Mouse (Mus musculus): ENCODE measurements around the gene Phlda3. TPM values are rescaled to one million over a fixed set of nuclear protein-coding genes. Genes with fewer than 3 reads are reported as not detected.

Gene Phlda3
- polyA plus RNA-seq, 1 experiment, result 11.2 TPM

DNA sequence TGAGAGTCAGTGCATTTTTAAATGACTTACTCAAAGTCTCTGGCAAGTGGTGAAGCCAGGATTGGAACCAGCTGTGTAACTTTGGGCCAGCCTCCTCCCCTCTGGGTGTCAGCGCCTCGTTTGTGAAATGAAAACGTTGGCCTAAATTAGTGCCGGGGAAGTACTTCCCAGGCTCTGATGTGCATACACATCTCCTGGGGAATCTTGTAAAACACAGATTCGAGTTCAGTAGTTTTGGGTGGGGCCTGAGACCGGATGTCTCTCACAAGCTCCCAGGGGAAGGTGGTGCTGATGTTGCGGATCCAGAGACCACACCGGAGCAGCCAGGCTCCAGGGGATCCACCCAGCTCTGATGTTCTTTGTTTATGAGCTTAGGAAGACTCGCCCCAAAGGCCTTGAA lies 10.6 kb upstream of the Phlda3 start:
- TF ChIP-seq TAL1 (IDR thresholded peaks at IDR 0.05; ENCODE audit: low read length), result no peak
- no peak for TF ChIP-seq GATA1 (IDR thresholded peaks at IDR 0.05; ENCODE audit: low read length)

GRCm38 (mm10) chr1:135755913-135756312 lies 10.0 kb upstream of the Phlda3 start:
- peaks cover 2% of the 10 kb centered on the region; the same call in 1 of the 2 replicates for H3K27me3 ChIP-seq (ENCODE audit: control insufficient read depth)

More for the DNA sequence above, 10.6 kb upstream of the Phlda3 start:
- Histone ChIP-seq H3K9me3 (ENCODE audit: control insufficient read depth, low read length) (no peaks in the 10 kb centered on the region), H3K4me1 (ENCODE audit: control insufficient read depth) (peaks cover 24% of the 10 kb centered on the region), H3K4me3 (replicated peaks) (no peak overlapping the region), H3K27me3 (ENCODE audit: control insufficient read depth) (peaks cover 2% of the 10 kb centered on the region; the same call in 1 of the 2 replicates), H3K36me3 (ENCODE audit: control insufficient read depth) (peaks cover 17% of the 10 kb centered on the region)

GRCm38 (mm10) chr1:135757287-135757686 lies 8.6 kb upstream of the Phlda3 start:
- no peak overlapping the region for H3K4me3 ChIP-seq (replicated peaks)
- peaks cover 3% of the 10 kb centered on the region; the same call in 1 of the 2 replicates for H3K36me3 ChIP-seq (ENCODE audit: control insufficient read depth)
- H3K4me1 ChIP-seq (ENCODE audit: control insufficient read depth), result peaks cover 44% of the 10 kb centered on the region
- H3K27me3 ChIP-seq (ENCODE audit: control insufficient read depth), result peaks cover 2% of the 10 kb centered on the region; the same call in 1 of the 2 replicates
- TF ChIP-seq TAL1 (IDR thresholded peaks at IDR 0.05; ENCODE audit: low read length) (no peak), GATA1 (IDR thresholded peaks at IDR 0.05; ENCODE audit: low read length) (no peak)
- H3K9me3 ChIP-seq (ENCODE audit: control insufficient read depth, low read length), result no peaks in the 10 kb centered on the region

More at GRCm38 (mm10) chr1:135755913-135756312, 10.0 kb upstream of the Phlda3 start:
- no peak overlapping the region for H3K4me3 ChIP-seq (replicated peaks)
- TF ChIP-seq GATA1 (IDR thresholded peaks at IDR 0.05; ENCODE audit: low read length) (no peak), TAL1 (IDR thresholded peaks at IDR 0.05; ENCODE audit: low read length) (no peak)
- peaks cover 30% of the 10 kb centered on the region for H3K4me1 ChIP-seq (ENCODE audit: control insufficient read depth)
- H3K36me3 ChIP-seq (ENCODE audit: control insufficient read depth), result peaks cover 11% of the 10 kb centered on the region
- H3K9me3 ChIP-seq (ENCODE audit: control insufficient read depth, low read length), result no peaks in the 10 kb centered on the region

GRCm38 (mm10) chr1:135759685-135760084 lies 6.2 kb upstream of the Phlda3 start:
- Histone ChIP-seq H3K9me3 (ENCODE audit: control insufficient read depth, low read length) (no peaks in the 10 kb centered on the region), H3K36me3 (ENCODE audit: control insufficient read depth) (peaks cover 2% of the 10 kb centered on the region; the same call in 1 of the 2 replicates), H3K4me3 (replicated peaks) (no peak overlapping the region), H3K27me3 (ENCODE audit: control insufficient read depth) (peaks cover 2% of the 10 kb centered on the region; the same call in 1 of the 2 replicates), H3K4me1 (ENCODE audit: control insufficient read depth) (peaks cover 60% of the 10 kb centered on the region)
- no peak for TF ChIP-seq TAL1 (IDR thresholded peaks at IDR 0.05; ENCODE audit: low read length)
- TF ChIP-seq GATA1 (IDR thresholded peaks at IDR 0.05; ENCODE audit: low read length), result no peak

GRCm38 (mm10) chr1:135760216-135760615 lies 5.7 kb upstream of the Phlda3 start:
- peaks cover 62% of the 10 kb centered on the region for H3K4me1 ChIP-seq (ENCODE audit: control insufficient read depth)
- peaks cover 2% of the 10 kb centered on the region; the same call in 1 of the 2 replicates for H3K36me3 ChIP-seq (ENCODE audit: control insufficient read depth)
- H3K27me3 ChIP-seq (ENCODE audit: control insufficient read depth), result peaks cover 2% of the 10 kb centered on the region; the same call in 1 of the 2 replicates
- no peak overlapping the region for H3K4me3 ChIP-seq (replicated peaks)
- no peaks in the 10 kb centered on the region for H3K9me3 ChIP-seq (ENCODE audit: control insufficient read depth, low read length)
- TF ChIP-seq GATA1 (IDR thresholded peaks at IDR 0.05; ENCODE audit: low read length) (no peak), TAL1 (IDR thresholded peaks at IDR 0.05; ENCODE audit: low read length) (no peak)

DNA sequence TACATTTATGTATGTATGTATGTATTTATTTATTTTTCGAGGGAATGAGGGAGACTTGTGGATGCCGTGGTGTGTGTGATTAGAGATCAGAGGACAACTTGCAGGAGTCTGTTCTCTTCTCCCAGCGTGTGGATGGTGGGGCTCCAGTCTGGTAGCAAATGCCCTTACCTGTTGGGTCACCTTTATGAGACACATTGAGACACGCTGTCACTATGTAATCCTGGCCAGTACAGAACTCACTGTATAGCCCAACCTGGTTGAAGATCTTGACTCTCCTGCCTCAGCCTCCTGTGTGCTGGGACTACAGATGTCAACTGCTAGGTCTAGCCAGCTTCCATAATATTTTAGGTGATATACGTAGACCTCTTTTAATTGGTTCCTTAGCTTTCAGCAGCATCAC lies 4.2 kb upstream of the Phlda3 start:
- Histone ChIP-seq H3K4me3 (replicated peaks) (no peak overlapping the region), H3K27me3 (ENCODE audit: control insufficient read depth) (no peaks in the 10 kb centered on the region; the same call in 1 of the 2 replicates), H3K4me1 (ENCODE audit: control insufficient read depth) (peaks cover 73% of the 10 kb centered on the region), H3K9me3 (ENCODE audit: control insufficient read depth, low read length) (no peaks in the 10 kb centered on the region), H3K36me3 (ENCODE audit: control insufficient read depth) (peaks cover 2% of the 10 kb centered on the region; the same call in 1 of the 2 replicates)
- peak; percentile 86 for TF ChIP-seq TAL1 (IDR thresholded peaks at IDR 0.05; ENCODE audit: low read length)
- peak; percentile 69 for TF ChIP-seq GATA1 (IDR thresholded peaks at IDR 0.05; ENCODE audit: low read length)

DNA sequence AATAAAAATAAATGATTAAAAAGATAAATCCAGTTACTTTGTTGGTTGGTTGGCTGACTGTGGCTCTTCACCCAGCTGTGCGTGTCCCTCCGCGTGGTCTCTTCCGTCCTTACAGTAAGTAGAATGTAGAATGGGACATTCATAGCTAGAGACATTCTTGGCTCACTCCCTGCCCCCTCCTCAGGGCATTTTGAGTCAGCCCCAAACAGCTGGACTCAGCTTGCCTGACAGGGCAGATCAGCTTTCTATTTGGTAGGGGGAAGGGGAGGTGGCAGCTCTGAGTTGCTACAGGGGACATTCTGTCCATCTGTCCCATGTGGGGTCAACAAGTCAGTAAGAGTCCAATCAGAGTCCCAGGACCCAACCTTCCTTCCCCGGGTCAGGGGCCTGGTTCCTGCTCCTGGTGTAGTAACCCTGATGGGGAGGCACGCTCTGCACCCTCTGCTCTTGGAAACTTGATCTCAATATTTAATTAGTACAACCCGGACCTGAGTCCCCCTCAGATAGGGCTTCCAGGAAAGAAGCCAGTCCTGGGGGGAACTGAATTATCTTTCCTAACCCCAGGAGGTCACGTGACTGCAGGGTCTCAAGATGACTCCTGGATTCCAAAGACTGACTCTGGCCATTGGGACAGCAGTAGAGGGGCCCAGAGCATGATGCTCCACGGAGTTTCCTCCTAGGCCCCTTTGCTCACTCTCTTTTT lies 2.3 kb upstream of the Phlda3 start:
- no peaks in the 10 kb centered on the region for H3K9me3 ChIP-seq (ENCODE audit: control insufficient read depth, low read length)
- H3K36me3 ChIP-seq (ENCODE audit: control insufficient read depth), result peaks cover 19% of the 10 kb centered on the region
- H3K27me3 ChIP-seq (ENCODE audit: control insufficient read depth), result no peaks in the 10 kb centered on the region; the same call in 1 of the 2 replicates
- H3K4me1 ChIP-seq (ENCODE audit: control insufficient read depth), result peaks cover 91% of the 10 kb centered on the region
- TF ChIP-seq GATA1 (IDR thresholded peaks at IDR 0.05; ENCODE audit: low read length), result no peak
- no peak for TF ChIP-seq TAL1 (IDR thresholded peaks at IDR 0.05; ENCODE audit: low read length)
- H3K4me3 ChIP-seq (replicated peaks), result no peak overlapping the region

DNA sequence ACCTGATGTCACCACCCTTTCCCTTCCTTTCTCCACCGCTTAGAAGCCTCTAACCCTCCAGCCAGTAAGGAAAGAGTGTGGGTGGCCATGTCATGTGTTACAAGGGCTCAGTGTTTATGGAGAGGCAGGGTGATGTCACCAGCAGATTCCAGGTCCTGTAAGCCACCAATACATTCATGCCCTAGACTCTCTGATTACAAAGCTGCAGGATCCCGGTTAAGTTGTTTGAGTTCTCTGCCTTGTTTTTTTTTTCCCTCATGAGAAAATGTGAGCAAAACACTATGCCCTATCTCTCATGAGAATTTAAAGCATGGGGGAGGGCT lies 1.8 kb upstream of the Phlda3 start:
- no peak overlapping the region for H3K4me3 ChIP-seq (replicated peaks)
- H3K4me1 ChIP-seq (ENCODE audit: control insufficient read depth), result peaks cover 96% of the 10 kb centered on the region
- no peaks in the 10 kb centered on the region for H3K9me3 ChIP-seq (ENCODE audit: control insufficient read depth, low read length)
- H3K27me3 ChIP-seq (ENCODE audit: control insufficient read depth), result no peaks in the 10 kb centered on the region; the same call in 1 of the 2 replicates
- H3K36me3 ChIP-seq (ENCODE audit: control insufficient read depth), result peaks cover 24% of the 10 kb centered on the region
- TF ChIP-seq GATA1 (IDR thresholded peaks at IDR 0.05; ENCODE audit: low read length) (no peak), TAL1 (IDR thresholded peaks at IDR 0.05; ENCODE audit: low read length) (no peak)

DNA sequence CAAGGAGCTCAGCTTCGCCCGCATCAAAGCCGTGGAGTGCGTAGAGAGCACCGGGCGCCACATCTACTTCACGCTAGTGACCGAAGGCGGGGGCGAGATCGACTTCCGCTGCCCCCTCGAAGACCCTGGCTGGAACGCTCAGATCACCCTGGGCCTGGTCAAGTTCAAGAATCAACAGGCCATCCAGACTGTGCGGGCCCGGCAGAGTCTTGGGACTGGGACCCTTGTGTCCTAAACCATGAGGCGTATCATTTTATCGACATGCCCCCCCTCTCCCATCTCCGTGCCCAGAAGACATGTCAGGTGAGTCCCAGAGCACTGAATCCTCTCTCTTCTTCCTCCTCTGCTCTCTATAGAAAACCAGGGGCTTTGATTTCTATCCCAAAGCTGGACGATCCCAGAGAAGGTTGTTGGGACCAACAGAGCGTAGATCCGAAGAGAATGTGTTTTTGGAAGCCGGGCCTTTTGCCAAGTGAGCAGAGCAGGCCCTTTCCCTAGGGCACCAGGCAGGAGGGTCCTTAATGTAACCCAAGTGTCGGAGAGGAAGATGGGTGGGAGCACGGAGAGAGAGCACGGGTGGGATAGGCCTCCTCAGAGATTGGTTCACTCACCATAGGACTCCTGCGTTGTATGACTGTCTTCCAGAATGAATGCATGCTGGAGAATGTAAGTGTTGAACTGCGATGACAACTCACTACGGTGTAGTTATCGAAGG lies 830 bp downstream of the Phlda3 start:
- Histone ChIP-seq H3K36me3 (ENCODE audit: control insufficient read depth) (peaks cover 50% of the 10 kb centered on the region), H3K4me3 (replicated peaks) (peak overlapping the region; percentile 97), H3K9me3 (ENCODE audit: control insufficient read depth, low read length) (no peaks in the 10 kb centered on the region), H3K27me3 (ENCODE audit: control insufficient read depth) (no peaks in the 10 kb centered on the region; the same call in 1 of the 2 replicates), H3K4me1 (ENCODE audit: control insufficient read depth) (peaks cover 98% of the 10 kb centered on the region)
- TF ChIP-seq GATA1 (IDR thresholded peaks at IDR 0.05; ENCODE audit: low read length), result no peak
- no peak for TF ChIP-seq TAL1 (IDR thresholded peaks at IDR 0.05; ENCODE audit: low read length)
